Mouse (Mus musculus): ENCODE data around the gene Arfgef3.

GRCm38 (mm10) chr10:18678836-18679235 is 64.9 kb downstream of the Arfgef3 start:
- TF ChIP-seq HCFC1 (IDR thresholded peaks at IDR 0.05; ENCODE audit: borderline replicate concordance, insufficient read depth, low read length): no peak
- TF ChIP-seq ZC3H11A (IDR thresholded peaks at IDR 0.05; ENCODE audit: borderline replicate concordance, low read depth, low read length): no peak
- no peak for TF ChIP-seq ZNF384 (IDR thresholded peaks at IDR 0.05; ENCODE audit: low read depth, low read length)
- TF ChIP-seq CHD2 (IDR thresholded peaks at IDR 0.05; ENCODE audit: low read depth, low read length): no peak
